Mouse (Mus musculus) kidney, adult 2 months (tissue): Measurements from ENCODE around the gene Brd4. TPM values are rescaled to one million over a fixed set of nuclear protein-coding genes. Genes with fewer than 3 reads are reported as not detected.

Source experiments
- DNase-seq: peaks from one replicate; pipeline ENCODE4 v3.0.0; 2021
- H3K27ac ChIP-seq: fragments of 200-500 bp; 2 replicates; pipeline ENCODE4 v1.5.1; 2012; ENCODE audit warnings: low read depth, low read length, control low read depth, inconsistent platforms; ENCODE audit not compliant: insufficient read depth
- H3K27me3 ChIP-seq: fragments of 200-500 bp; replicated peaks from 2 replicates; pipeline ENCODE4 v1.6.1; 2012; ENCODE audit warnings: mild to moderate bottlenecking, moderate library complexity, low read length, inconsistent platforms; ENCODE audit not compliant: control insufficient read depth, insufficient read depth
- H3K36me3 ChIP-seq: fragments of 200-500 bp; 2 replicates; pipeline ENCODE4 v1.6.1; 2012; ENCODE audit warnings: mild to moderate bottlenecking, moderate library complexity, low read length, inconsistent platforms; ENCODE audit not compliant: control insufficient read depth, insufficient read depth
- H3K4me1 ChIP-seq: fragments of 200-500 bp; 2 replicates; pipeline ENCODE4 v1.6.1; 2011; ENCODE audit warnings: low read length; ENCODE audit not compliant: control insufficient read depth, insufficient read depth
- H3K4me3 ChIP-seq: fragments of 200-500 bp; 2 replicates; pipeline ENCODE4 v1.5.1; 2011; ENCODE audit warnings: mild to moderate bottlenecking, low read depth, low read length, control low read depth; ENCODE audit not compliant: insufficient read depth
- CTCF ChIP-seq: fragments of 200-500 bp; conservative IDR thresholded peaks from 2 replicates; pipeline ENCODE4 v1.5.1; 2011; ENCODE audit warnings: low read depth, mild to moderate bottlenecking, control low read depth, low read length, moderate library complexity, mixed read lengths; ENCODE audit not compliant: insufficient read depth, insufficient read length
- POLR2A ChIP-seq: fragments of 200-500 bp; IDR thresholded peaks from one replicate; pipeline ENCODE4 v1.6.1; 2011; ENCODE audit warnings: low read depth, low read length, control low read depth
- WGBS: fragments of 180-500 bp; shearing (Covaris S2); methylation state at CpG from one replicate; pipeline ENCODE4 v1.1.7; 2018; 5-methylcytosine and 5-hydroxymethylcytosine counted together
- polyA plus RNA-seq: library from polyadenylated mRNA; depleted of rRNA; stranded (reverse); fragments of >200 nt; gene quantifications from 2 replicates; pipeline ENCODE4 v1.2.3, GENCODE M21; 2012

Gene Brd4
- polyA plus RNA-seq, 1 experiment: 33.7 TPM

- Histone ChIP-seq H3K27me3 (no peaks in the 10 kb centered on the region), H3K4me3 (no peak overlapping the region), H3K36me3 (no peaks in the 10 kb centered on the region), H3K4me1 (peaks cover 30% of the 10 kb centered on the region), H3K27ac (no peak overlapping the region)
- WGBS: 26% methylated on average over 1 of the region's 1 CpGs
- TF ChIP-seq POLR2A (no peak), CTCF (no peak)
- no peak for DNase-seq
These were observed 16.9 kb downstream of the Brd4 start for GRCm38 (mm10) chr17:32267617-32268016.

GRCm38 (mm10) chr17:32263672-32264071, 20.9 kb downstream of the Brd4 start:
- no peak for TF ChIP-seq CTCF
- no peak for TF ChIP-seq POLR2A
- Histone ChIP-seq H3K36me3 (no peaks in the 10 kb centered on the region), H3K4me1 (peaks cover 28% of the 10 kb centered on the region), H3K27me3 (no peaks in the 10 kb centered on the region), H3K27ac (no peak overlapping the region), H3K4me3 (no peak overlapping the region)
- DNase-seq: peak; percentile 47
- 58% methylated on average over 2 of the region's 2 CpGs for WGBS

DNA sequence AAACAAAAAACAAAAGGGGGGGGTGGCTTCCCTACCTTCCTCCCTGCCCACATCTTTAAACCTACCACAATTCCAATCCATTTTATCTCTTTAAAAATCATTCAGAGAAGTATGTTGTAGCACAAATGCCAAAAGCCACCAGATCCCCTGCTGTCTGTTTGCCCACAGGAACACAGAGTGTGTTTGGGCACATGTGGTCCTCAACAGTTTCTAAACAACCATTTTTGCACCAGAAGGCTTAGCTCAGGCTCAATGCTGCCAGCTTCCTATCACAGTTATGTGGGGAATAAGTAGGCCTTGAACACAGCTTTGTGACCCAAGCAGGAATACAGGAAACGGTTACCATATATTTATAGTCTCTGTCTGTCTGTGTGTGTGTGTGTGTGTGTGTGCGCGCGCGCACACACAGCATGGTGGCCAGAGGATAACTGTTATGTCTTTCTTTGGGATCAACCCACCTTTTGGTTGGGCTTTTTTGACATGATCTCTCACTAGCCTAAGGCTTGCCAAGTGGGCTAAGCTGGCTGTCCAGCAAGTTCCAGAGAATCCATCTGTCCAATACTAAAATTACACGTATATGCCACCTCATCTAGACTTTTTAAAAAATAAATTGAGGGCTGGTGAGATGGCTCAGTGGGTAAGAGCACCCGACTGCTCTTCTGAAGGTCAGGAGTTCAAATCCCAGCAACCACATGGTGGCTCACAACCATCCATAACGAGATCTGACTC, 21.5 kb downstream of the Brd4 start:
- no peaks in the 10 kb centered on the region for H3K36me3 ChIP-seq

DNA sequence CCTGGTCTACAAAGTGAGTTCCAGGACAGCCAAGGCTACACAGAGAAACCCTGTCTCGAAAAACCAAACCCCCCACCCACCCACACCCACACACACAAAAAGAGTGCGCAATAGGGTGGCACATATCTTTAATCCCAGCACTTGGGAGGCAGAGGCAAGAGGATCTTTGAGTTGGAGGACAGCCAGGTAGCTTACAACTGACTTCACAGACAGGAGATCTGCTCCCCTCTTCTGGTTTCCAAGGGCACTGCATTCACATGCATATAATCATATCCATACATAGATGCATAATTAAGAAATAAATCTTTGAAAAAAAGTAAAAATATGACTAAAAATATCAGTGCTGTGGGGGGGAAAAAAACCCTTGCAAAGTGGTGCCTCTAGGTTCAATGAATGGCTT, 25.7 kb downstream of the Brd4 start:
- no peaks in the 10 kb centered on the region for H3K27me3 ChIP-seq
- H3K4me1 ChIP-seq: peaks cover 18% of the 10 kb centered on the region; the same call in 1 of the 2 replicates
- H3K4me3 ChIP-seq: no peak overlapping the region
- WGBS: 96% methylated on average over 2 of the region's 2 CpGs
- no peak overlapping the region for H3K27ac ChIP-seq
- TF ChIP-seq POLR2A (no peak), CTCF (0 out of 2 replicates have a peak, but pooled peaks have one; percentile 15)
- no peak for DNase-seq
- H3K36me3 ChIP-seq: no peaks in the 10 kb centered on the region

More for the DNA sequence above, 21.5 kb downstream of the Brd4 start:
- DNase-seq: no peak
- Histone ChIP-seq H3K27me3 (no peaks in the 10 kb centered on the region), H3K4me3 (no peak overlapping the region), H3K4me1 (peaks cover 27% of the 10 kb centered on the region), H3K27ac (no peak overlapping the region)
- TF ChIP-seq POLR2A (no peak), CTCF (no peak)
- WGBS: 88% methylated on average over 8 of the region's 8 CpGs

DNA sequence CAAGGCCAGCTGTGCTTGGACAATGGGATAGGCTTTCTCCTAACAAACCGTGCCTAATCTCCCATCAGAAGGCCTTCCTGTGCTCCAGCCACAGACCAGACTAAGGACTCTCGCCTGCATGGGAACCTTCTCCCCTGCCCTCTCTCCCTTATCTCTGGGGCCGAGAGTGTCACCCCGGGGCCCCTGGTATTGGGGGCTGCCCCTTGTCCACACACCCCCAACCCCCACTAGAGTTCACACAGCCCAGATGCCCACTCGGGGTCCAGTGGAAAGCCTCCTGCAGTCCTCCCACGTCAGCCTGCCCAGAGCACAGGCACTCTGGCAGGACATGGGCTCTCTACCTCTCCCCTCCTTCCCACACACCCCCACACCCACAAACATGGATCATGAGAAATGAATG, 26.6 kb downstream of the Brd4 start:
- DNase-seq: no peak
- 77% methylated on average over 6 of the region's 6 CpGs for WGBS
- Histone ChIP-seq H3K4me1 (peaks cover 15% of the 10 kb centered on the region; the same call in 1 of the 2 replicates), H3K27me3 (no peaks in the 10 kb centered on the region), H3K27ac (no peak overlapping the region), H3K36me3 (no peaks in the 10 kb centered on the region; the same call in 1 of the 2 replicates), H3K4me3 (no peak overlapping the region)
- no peak for TF ChIP-seq CTCF
- no peak for TF ChIP-seq POLR2A

- peaks cover 12% of the 10 kb centered on the region; the same call in 1 of the 2 replicates for H3K4me1 ChIP-seq
- H3K27me3 ChIP-seq: no peaks in the 10 kb centered on the region
- 87% methylated on average over 2 of the region's 2 CpGs for WGBS
- H3K4me3 ChIP-seq: no peak overlapping the region
- no peak overlapping the region for H3K27ac ChIP-seq
- no peak for TF ChIP-seq CTCF
- TF ChIP-seq POLR2A: no peak
- no peak for DNase-seq
- H3K36me3 ChIP-seq: no peaks in the 10 kb centered on the region; the same call in 1 of the 2 replicates
These were observed 27.1 kb downstream of the Brd4 start for GRCm38 (mm10) chr17:32257452-32257851.

GRCm38 (mm10) chr17:32256896-32257295, 27.6 kb downstream of the Brd4 start:
- H3K4me1 ChIP-seq: peaks cover 12% of the 10 kb centered on the region; the same call in 1 of the 2 replicates
- H3K4me3 ChIP-seq: no peak overlapping the region
- TF ChIP-seq CTCF: no peak
- TF ChIP-seq POLR2A: no peak
- WGBS: 54% methylated on average over 2 of the region's 2 CpGs
- H3K36me3 ChIP-seq: no peaks in the 10 kb centered on the region; the same call in 1 of the 2 replicates
- no peak for DNase-seq
- no peak overlapping the region for H3K27ac ChIP-seq
- H3K27me3 ChIP-seq: no peaks in the 10 kb centered on the region
